Mouse (Mus musculus) heart, adult 2 months (tissue): ENCODE measurements at regions not wholly inside any gene's neighbourhood (a gene's known extent, or its start where the extent isn't known, plus 50 kb on each side); places are given as distances from the start of the nearest gene placed in this dataset.

Experiments used
- CTCF ChIP-seq: fragments of 200-600 bp; IDR thresholded peaks from 2 replicates; pipeline ENCODE4 v1.8.1; 2022; ENCODE audit warnings: antibody characterized with exemption, mild to moderate bottlenecking, moderate library complexity
- EP300 ChIP-seq: fragments of 200-500 bp; IDR thresholded peaks from 2 replicates; pipeline ENCODE4 v1.6.1; 2011; ENCODE audit warnings: low read depth, low read length, control low read depth; ENCODE audit not compliant: insufficient read depth
- POLR2A ChIP-seq: fragments of 200-500 bp; IDR thresholded peaks from 2 replicates; pipeline ENCODE4 v1.6.1; 2011; ENCODE audit warnings: mild to moderate bottlenecking, low read depth, low read length, control low read depth; ENCODE audit not compliant: insufficient read depth

- TF ChIP-seq CTCF (no peak), EP300 (no peak), POLR2A (no peak)
These were observed 634.0 kb upstream of the Mef2c start for GRCm38 (mm10) chr13:82869869-82870268.
